Mouse (Mus musculus): ENCODE measurements around the gene Wwox.

Gene Wwox

GRCm38 (mm10) chr8:114439334-114440204, at the start of gene Wwox:
Gene Wwox (plus strand): TSS chr8:114439655.
- CTCF ChIA-PET = interaction anchor here (0.6 to 1.0 kb wide), 3 partner anchors 11 to 125 kb away, joined by 3 to 5 read pairs (median 4); no protein-coding TSS in a partner anchor

- CTCF ChIA-PET = interaction anchor here (0.6 kb wide), 1 partner anchor 1578 kb away, joined by 5 read pairs; no protein-coding TSS in a partner anchor
Observed at GRCm38 (mm10) chr8:114390465-114391254, 48.8 kb upstream of the Wwox start.

GRCm38 (mm10) chr8:114398326-114398725, 41.1 kb upstream of the Wwox start:
- CTCF ChIA-PET = no interaction called here

- CTCF ChIA-PET = interaction anchor here (0.7 kb wide), 1 partner anchor 40 kb away, joined by 5 read pairs; the partner anchor contains the start of gene Wwox
Observed at GRCm38 (mm10) chr8:114399273-114399672, 40.2 kb upstream of the Wwox start.

- CTCF ChIA-PET = no interaction called here
Observed at GRCm38 (mm10) chr8:114401679-114402078, 37.8 kb upstream of the Wwox start.

GRCm38 (mm10) chr8:114411421-114411820, 28.0 kb upstream of the Wwox start:
- CTCF ChIA-PET = no interaction called here

- CTCF ChIA-PET = no interaction called here
Observed at GRCm38 (mm10) chr8:114417786-114418185, 21.7 kb upstream of the Wwox start, which contains the start of gene Clec3a. Gene Clec3a (plus strand): TSS chr8:114418086.

GRCm38 (mm10) chr8:114418486-114418885, 21.0 kb upstream of the Wwox start:
- CTCF ChIA-PET = no interaction called here

- CTCF ChIA-PET = no interaction called here
Observed at GRCm38 (mm10) chr8:114418904-114419303, 20.6 kb upstream of the Wwox start.

GRCm38 (mm10) chr8:114421544-114421943, 17.9 kb upstream of the Wwox start:
- CTCF ChIA-PET = no interaction called here

GRCm38 (mm10) chr8:114438236-114438635, 1.2 kb upstream of the Wwox start:
- CTCF ChIA-PET = interaction anchor here (1.1 kb wide), 1 partner anchor 304 kb away, joined by 7 read pairs; no protein-coding TSS in a partner anchor

GRCm38 (mm10) chr8:114440205-114440589, 742 bp downstream of the Wwox start:
- CTCF ChIA-PET = interaction anchor here (0.6 to 1.0 kb wide), 2 partner anchors 10 to 124 kb away, joined by 3 to 4 read pairs; no protein-coding TSS in a partner anchor

GRCm38 (mm10) chr8:114441616-114442015, 2.2 kb downstream of the Wwox start:
- CTCF ChIA-PET = interaction anchor here (0.6 to 1.4 kb wide), 2 partner anchors 11 to 412 kb away, joined by 3 to 9 read pairs; no protein-coding TSS in a partner anchor

- CTCF ChIA-PET = no interaction called here
Observed at GRCm38 (mm10) chr8:114446884-114447283, 7.4 kb downstream of the Wwox start.

GRCm38 (mm10) chr8:114452278-114452677, 12.8 kb downstream of the Wwox start:
- CTCF ChIA-PET = interaction anchor here (0.6 to 1.5 kb wide), 2 partner anchors 11 to 1209 kb away, joined by 3 read pairs; no protein-coding TSS in a partner anchor

- CTCF ChIA-PET = interaction anchor here (1.5 kb wide), 1 partner anchor 11 kb away, joined by 3 read pairs; no protein-coding TSS in a partner anchor
Observed at GRCm38 (mm10) chr8:114452781-114453221, 13.3 kb downstream of the Wwox start.

GRCm38 (mm10) chr8:114455302-114455701, 15.8 kb downstream of the Wwox start:
- CTCF ChIA-PET = no interaction called here

- CTCF ChIA-PET = no interaction called here
Observed at GRCm38 (mm10) chr8:114455953-114456352, 16.5 kb downstream of the Wwox start.

- CTCF ChIA-PET = no interaction called here
Observed at GRCm38 (mm10) chr8:114458113-114458784, 18.8 kb downstream of the Wwox start.

GRCm38 (mm10) chr8:114460600-114460999, 21.1 kb downstream of the Wwox start:
- CTCF ChIA-PET = no interaction called here

- CTCF ChIA-PET = no interaction called here
Observed at GRCm38 (mm10) chr8:114462591-114462990, 23.1 kb downstream of the Wwox start.
